Mouse (Mus musculus) stomach, embryonic 15.5 days (tissue): ENCODE measurements around the gene Etfrf1. TPM values are rescaled to one million over a fixed set of nuclear protein-coding genes. Genes with fewer than 3 reads are reported as not detected.
A peak's percentile ranks its signal among the peaks of the same experiment; 100 is the strongest.

Experiments used
- ATAC-seq: fragments of 200-750 bp; cut with Nextera tagmentation; 2 replicates; pipeline ENCODE4 v1.8.0; 2017; ENCODE audit warnings: low read depth, moderate number of reproducible peaks, moderate TSS enrichment; ENCODE audit not compliant: insufficient read depth, low FRiP score
- H3K27ac ChIP-seq: fragments of 300-500 bp; sonication (generic); 2 replicates; pipeline ENCODE4 v1.5.1; 2015; ENCODE audit warnings: mild to moderate bottlenecking, inconsistent platforms
- H3K27me3 ChIP-seq: fragments of 300-500 bp; sonication (generic); replicated peaks from 2 replicates; pipeline ENCODE4 v1.6.1; 2015; ENCODE audit warnings: inconsistent platforms
- H3K36me3 ChIP-seq: fragments of 300-500 bp; sonication (generic); 2 replicates; pipeline ENCODE4 v1.6.1; 2015; ENCODE audit warnings: inconsistent platforms
- H3K4me1 ChIP-seq: fragments of 300-500 bp; sonication (generic); 2 replicates; pipeline ENCODE4 v1.6.1; 2015; ENCODE audit warnings: inconsistent platforms
- H3K4me2 ChIP-seq: fragments of 300-500 bp; sonication (generic); 2 replicates; pipeline ENCODE4 v1.6.1; 2015; ENCODE audit warnings: mild to moderate bottlenecking, inconsistent platforms
- H3K4me3 ChIP-seq: fragments of 300-500 bp; sonication (generic); replicated peaks from 2 replicates; pipeline ENCODE4 v1.5.1; 2015; ENCODE audit warnings: inconsistent platforms
- H3K9ac ChIP-seq: fragments of 300-500 bp; sonication (generic); 2 replicates; pipeline ENCODE4 v1.6.1; 2015; ENCODE audit warnings: inconsistent platforms
- H3K9me3 ChIP-seq: fragments of 300-500 bp; sonication (generic); 2 replicates; pipeline ENCODE4 v1.6.1; 2016; ENCODE audit warnings: inconsistent platforms
- WGBS: fragments of 180-500 bp; shearing (Covaris S2); methylation state at CpG from one replicate; pipeline ENCODE4 v1.1.7; 2015; 5-methylcytosine and 5-hydroxymethylcytosine counted together
- polyA plus RNA-seq: library from polyadenylated mRNA; unstranded; fragments of >200 nt; fragmentation: Nextera tagmentation; extraction: Ambion mirVana; gene quantifications from 2 replicates; pipeline ENCODE4 v1.2.1, GENCODE M21; 2015

Gene Etfrf1
- polyA plus RNA-seq: 36.1 and 36.6 TPM in 2 replicates

DNA sequence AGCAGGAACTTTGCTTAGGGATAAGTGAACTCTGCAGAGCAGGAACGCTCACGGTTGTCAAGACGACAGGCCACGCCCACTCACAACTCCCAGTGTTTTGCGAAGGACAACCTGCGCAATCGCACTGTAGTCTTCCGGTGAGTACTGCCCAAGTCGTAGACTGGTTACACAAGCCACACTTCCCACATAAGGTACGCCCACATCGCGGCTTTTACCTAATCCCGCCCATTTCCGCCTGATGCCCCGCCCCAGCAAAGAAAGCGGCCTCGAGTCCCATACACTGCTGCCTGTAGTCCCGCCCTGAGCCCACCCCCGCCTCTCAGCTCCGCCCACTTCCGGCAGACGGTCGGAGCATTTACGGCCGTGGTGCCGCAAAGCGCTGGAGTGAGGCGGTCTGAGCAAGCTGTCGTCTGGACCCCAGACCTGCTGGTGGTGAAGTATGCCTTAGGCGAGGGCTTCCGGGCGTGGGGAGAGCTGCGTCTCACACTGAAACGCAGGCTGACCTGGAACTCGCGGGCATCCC is at the start of gene Etfrf1, which contains the start of gene Casc1:
Etfrf1 (plus strand) TSS at position 319 of the 523 bp plus-strand sequence.
Casc1 (minus strand) TSS at position 190 of the 523 bp plus-strand sequence.
- ATAC-seq: peak; percentile 99
- under 1% methylated on average over 36 of the region's 36 CpGs for WGBS

DNA sequence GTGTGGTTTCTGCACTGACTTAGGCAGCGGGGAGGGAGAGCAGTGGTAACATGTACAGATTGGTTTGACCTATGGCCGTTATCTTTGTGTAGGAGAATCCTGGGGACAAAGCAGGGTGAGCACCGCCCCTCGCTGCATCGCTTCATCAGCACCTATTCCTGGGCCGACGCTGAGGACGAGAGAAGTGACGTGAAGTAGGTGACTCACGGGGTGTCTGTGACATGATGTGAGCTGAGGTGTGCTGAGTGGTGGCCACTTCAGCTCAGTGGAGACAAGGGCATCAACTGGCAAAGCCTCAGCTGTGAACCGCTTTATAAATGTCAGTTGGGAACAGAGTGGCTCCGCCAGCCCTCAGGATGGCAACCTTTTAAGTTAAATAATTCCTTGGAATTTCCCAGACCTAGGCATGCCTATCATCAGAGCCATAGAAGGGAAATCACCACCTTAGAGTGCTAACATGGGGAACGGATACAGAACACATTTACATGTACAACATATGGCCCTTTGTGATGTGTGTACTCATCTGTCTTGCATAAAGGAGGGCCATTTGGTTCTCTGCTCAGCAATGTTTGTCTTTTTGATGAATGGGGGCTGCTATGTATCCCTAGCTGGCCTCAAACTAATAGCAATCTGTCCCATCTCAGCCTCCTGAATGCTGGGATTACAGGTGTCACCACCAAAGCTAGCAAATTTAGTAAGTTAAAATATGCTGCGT is 38.9 kb upstream of the Etfrf1 start:
- 77% methylated on average over 14 of the region's 14 CpGs for WGBS

More for the DNA sequence above, at the start of gene Etfrf1, which contains the start of gene Casc1:
- peak within 1 kb of the TSS; percentile 96 for H3K27ac ChIP-seq
- peaks cover 11% of the 10 kb centered on the region; the same call in 1 of the 2 replicates for H3K4me1 ChIP-seq
- H3K9me3 ChIP-seq: no peaks in the 10 kb centered on the region
- peak within 1 kb of the TSS; percentile 72 for H3K4me3 ChIP-seq
- peak within 1 kb of the TSS; percentile 76 for H3K4me2 ChIP-seq
- peak within 1 kb of the TSS; percentile 73 for H3K9ac ChIP-seq
- H3K36me3 ChIP-seq: no peaks in the 10 kb centered on the region
- no peaks in the 10 kb centered on the region for H3K27me3 ChIP-seq

DNA sequence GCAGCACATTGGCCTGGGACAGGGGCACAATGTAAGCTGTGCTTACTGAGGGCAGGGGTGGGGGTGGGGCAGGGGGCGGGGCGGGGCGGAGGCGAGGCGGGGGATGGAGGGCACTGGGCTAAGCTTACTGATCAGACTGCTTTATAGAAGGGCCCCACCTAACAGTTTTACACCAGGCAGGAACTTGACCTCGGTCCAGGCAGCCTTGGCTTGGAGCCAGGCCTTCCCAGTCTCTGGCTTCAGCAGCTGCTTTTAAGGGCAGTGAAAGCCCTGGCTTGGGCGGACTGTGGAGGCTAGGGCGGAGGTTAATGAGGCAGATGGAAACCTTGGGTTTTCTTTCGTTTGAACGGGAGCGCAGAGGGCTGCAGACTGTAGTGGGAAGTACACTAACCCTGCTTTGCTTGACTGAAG is 37.1 kb upstream of the Etfrf1 start:
- H3K4me2 ChIP-seq: peak overlapping the region; percentile 30
- no peak overlapping the region for H3K9ac ChIP-seq
- H3K27ac ChIP-seq: peak overlapping the region; percentile 40; the same call in 1 of the 2 replicates
- no peaks in the 10 kb centered on the region for H3K36me3 ChIP-seq
- peak; percentile 88 for ATAC-seq
- H3K4me1 ChIP-seq: peaks cover 19% of the 10 kb centered on the region
- H3K4me3 ChIP-seq: no peak overlapping the region
- 6% methylated on average over 11 of the region's 11 CpGs for whole genome bisulfite sequencing
- H3K27me3 ChIP-seq: no peaks in the 10 kb centered on the region; the same call in 1 of the 2 replicates
- no peaks in the 10 kb centered on the region for H3K9me3 ChIP-seq

More for the DNA sequence above, 38.9 kb upstream of the Etfrf1 start:
- Histone ChIP-seq H3K9me3 (no peaks in the 10 kb centered on the region), H3K9ac (no peak overlapping the region), H3K4me2 (no peak overlapping the region), H3K36me3 (no peaks in the 10 kb centered on the region), H3K27me3 (no peaks in the 10 kb centered on the region; the same call in 1 of the 2 replicates), H3K4me3 (no peak overlapping the region), H3K27ac (no peak overlapping the region), H3K4me1 (peaks cover 19% of the 10 kb centered on the region)
- no peak for ATAC-seq

DNA sequence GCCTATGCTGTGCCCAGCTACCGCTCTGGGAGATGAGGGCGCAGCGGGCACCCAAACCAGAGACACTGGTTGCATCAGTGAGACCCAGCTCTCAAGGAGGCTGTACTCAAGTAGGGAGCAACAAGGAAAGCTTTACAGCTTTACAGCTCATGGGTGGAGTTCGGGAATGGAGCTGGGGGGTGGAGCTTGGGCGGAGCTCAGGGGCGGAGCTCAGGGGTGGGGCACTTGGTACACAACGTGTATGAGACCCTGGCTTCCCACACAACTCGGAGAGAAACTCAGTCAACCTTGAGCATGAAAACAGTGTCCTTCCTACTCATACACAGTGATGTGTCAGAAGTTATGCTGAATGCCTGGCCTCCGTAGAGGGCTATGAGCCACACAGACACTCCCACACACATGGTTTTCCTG is 35.4 kb upstream of the Etfrf1 start:
- Histone ChIP-seq H3K36me3 (no peaks in the 10 kb centered on the region), H3K4me2 (no peak overlapping the region), H3K9ac (no peak overlapping the region), H3K4me1 (peaks cover 19% of the 10 kb centered on the region), H3K4me3 (no peak overlapping the region), H3K27me3 (no peaks in the 10 kb centered on the region; the same call in 1 of the 2 replicates), H3K27ac (no peak overlapping the region), H3K9me3 (no peaks in the 10 kb centered on the region)
- ATAC-seq: peak; percentile 21; the same call in 1 of the 2 replicates
- 36% methylated on average over 9 of the region's 9 CpGs for WGBS

DNA sequence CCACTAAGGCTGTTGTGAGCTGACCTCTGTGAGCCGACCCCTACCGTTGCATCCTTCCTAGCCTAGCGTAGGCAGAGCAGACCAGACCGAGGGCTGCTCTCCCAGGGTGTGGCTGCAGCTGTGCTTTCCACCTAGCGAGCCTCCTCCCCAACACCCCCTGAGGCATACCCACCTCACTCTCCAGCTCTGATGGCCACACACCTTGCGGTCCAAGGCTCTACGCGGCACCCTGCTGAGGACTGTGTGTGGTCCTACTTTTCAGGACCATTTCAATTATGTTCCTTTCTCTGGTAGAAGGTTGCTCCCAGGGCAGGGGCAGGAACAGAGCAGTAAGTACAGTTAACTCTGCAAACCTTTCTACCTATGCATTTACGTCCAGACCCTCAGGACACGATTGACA is 34.5 kb upstream of the Etfrf1 start:
- ATAC-seq: no peak
- Histone ChIP-seq H3K27me3 (no peaks in the 10 kb centered on the region; the same call in 1 of the 2 replicates), H3K36me3 (no peaks in the 10 kb centered on the region), H3K27ac (no peak overlapping the region), H3K9ac (no peak overlapping the region), H3K4me3 (no peak overlapping the region), H3K4me1 (peaks cover 19% of the 10 kb centered on the region), H3K9me3 (no peaks in the 10 kb centered on the region), H3K4me2 (no peak overlapping the region)
- 62% methylated on average over 10 of the region's 10 CpGs for WGBS

DNA sequence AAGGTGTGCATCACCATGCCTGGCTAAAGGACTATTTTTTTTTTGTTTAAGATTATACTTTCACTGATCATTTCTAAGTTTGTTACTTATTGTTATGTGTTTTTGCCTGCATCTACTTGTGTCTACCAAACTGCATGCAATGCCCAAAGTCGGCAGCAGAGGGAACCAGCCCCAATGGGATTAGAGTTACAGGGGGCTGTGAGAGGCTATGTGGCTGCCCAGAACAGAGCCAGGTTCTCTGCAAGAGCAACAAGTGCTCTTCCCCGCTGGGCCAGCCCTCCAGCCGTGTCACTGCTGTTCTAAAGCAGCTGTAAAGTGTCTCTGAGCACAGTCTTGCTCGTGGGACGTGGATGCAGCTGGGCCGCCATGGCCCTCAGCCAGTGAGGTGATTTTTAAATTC is 31.3 kb upstream of the Etfrf1 start:
- no peaks in the 10 kb centered on the region for H3K9me3 ChIP-seq
- no peaks in the 10 kb centered on the region for H3K27me3 ChIP-seq
- H3K4me2 ChIP-seq: no peak overlapping the region
- H3K36me3 ChIP-seq: no peaks in the 10 kb centered on the region
- ATAC-seq: no peak
- H3K4me3 ChIP-seq: no peak overlapping the region
- H3K4me1 ChIP-seq: 0 out of 2 replicates have a peak, but pooled peaks cover 8% of the 10 kb centered on the region
- WGBS: 36% methylated on average over 6 of the region's 6 CpGs
- H3K27ac ChIP-seq: no peak overlapping the region
- H3K9ac ChIP-seq: no peak overlapping the region

DNA sequence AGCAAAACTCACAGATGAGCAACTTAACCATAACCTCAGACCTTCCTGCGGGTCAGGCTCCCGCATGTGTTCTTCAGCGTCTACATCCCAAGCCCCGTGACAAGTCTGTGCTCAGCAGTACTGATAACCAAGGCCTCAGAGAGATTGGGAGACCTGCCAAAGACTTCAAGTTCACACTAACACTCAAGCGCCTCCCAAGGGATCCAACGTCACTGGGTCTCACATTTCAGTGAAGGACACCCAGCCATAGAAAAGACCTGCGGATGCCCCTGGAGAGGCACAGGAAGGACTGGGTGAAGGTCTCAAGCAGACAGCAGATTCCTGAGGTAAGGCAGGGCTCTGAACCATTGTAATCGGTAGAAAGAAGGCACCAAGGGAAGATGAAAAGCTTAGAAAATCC is 28.9 kb upstream of the Etfrf1 start:
- no peaks in the 10 kb centered on the region for H3K36me3 ChIP-seq
- WGBS: 58% methylated on average over 8 of the region's 8 CpGs
- H3K9ac ChIP-seq: no peak overlapping the region
- no peaks in the 10 kb centered on the region for H3K27me3 ChIP-seq
- H3K4me3 ChIP-seq: no peak overlapping the region
- no peaks in the 10 kb centered on the region for H3K9me3 ChIP-seq
- H3K27ac ChIP-seq: no peak overlapping the region
- no peaks in the 10 kb centered on the region for H3K4me1 ChIP-seq
- no peak for ATAC-seq
- H3K4me2 ChIP-seq: no peak overlapping the region

DNA sequence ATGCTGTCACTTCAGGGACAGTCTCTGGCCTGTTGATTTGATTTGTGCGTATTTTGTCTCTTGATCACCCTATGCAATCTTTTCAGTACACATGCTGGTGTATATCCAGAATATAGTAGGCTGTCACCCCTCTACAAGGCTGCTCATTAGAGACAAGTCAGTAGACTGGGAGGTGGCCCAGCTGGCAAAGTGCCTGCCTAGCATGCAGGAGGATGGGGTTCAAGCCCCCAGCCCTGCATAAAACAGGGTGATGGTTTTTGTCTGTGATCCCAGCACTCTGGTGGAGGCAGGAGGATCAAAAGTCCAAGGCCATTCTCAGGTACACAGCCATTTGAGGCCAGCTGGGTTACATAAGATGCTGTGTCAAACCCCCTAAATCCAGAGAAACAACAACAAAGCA is 24.8 kb upstream of the Etfrf1 start:
- no peaks in the 10 kb centered on the region for H3K4me1 ChIP-seq
- H3K4me2 ChIP-seq: no peak overlapping the region
- no peaks in the 10 kb centered on the region for H3K27me3 ChIP-seq
- H3K9ac ChIP-seq: no peak overlapping the region
- H3K9me3 ChIP-seq: no peaks in the 10 kb centered on the region
- H3K36me3 ChIP-seq: no peaks in the 10 kb centered on the region
- H3K27ac ChIP-seq: no peak overlapping the region
- WGBS: 86% methylated on average over 1 of the region's 1 CpGs
- no peak overlapping the region for H3K4me3 ChIP-seq
- ATAC-seq: no peak

DNA sequence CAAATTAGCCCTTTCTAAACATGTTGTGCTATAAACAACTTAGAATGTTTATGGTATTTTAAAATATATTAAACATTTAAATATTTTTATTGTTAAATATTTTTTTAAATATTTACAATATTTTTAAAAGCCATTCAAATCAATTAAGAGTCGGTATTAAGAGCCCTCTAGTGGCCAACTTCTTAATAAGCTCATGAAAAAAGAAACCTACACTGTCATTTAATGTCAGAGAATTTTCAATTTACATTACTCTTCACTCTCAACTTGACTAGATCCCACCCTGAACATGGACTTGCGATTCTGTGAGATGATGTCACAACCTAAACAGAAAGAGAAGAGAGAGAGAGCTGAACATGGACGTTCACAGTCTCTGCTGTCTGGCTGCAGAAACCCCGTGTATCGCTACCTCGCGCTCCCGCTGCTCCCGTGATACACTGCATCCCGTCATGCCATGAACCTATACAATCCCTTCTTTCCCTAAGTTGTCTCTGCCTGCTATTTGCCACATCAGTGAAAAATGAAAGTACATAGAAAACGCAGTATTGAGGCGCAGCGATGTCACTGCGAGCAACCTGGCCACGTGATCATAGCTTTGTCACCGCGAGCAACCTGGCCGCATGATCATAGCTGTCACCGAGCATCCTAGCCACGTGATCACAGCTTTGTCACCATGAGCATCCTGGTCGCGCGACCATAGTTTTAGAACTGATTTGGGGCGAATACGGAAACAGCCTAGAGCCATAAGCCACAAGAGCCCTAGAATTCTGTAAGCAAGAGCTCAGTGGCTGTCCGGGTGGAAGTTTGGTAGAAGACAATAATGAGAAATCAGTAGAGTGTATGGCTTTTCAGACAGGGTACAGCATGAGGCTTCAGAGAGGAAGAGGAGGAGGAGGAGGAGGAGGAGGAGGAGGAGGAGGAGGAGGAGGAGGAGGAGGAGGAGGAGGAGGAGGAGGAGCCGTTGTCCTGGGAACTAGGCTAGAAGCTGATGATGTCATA is 23.5 kb upstream of the Etfrf1 start:
- Histone ChIP-seq H3K9ac (no peak overlapping the region), H3K27me3 (no peaks in the 10 kb centered on the region), H3K4me2 (peak overlapping the region; percentile 57), H3K4me3 (peak overlapping the region; percentile 34), H3K27ac (no peak overlapping the region), H3K9me3 (no peaks in the 10 kb centered on the region), H3K36me3 (no peaks in the 10 kb centered on the region), H3K4me1 (no peaks in the 10 kb centered on the region)
- WGBS: 55% methylated on average over 27 of the region's 27 CpGs
- no peak; the same call in 1 of the 2 replicates for ATAC-seq

DNA sequence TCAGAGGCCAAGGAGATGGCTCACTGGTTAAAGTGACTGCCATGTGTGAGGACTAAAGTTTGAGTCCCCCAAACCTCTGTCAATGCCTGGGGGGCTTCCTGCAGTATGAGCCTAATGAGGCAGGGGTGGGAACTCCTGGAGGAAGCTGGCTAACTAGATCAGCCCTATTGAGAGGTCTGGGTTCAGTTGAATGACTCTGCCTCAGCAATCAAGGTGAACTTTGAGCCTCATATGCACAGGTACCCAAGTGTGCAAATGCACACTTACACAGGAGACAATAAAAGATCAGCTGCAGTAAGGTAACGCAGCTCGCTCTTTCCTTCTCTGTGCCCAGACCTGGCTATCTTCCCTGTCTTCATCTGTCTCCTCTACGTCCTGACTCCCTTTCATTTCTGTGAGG is 17.9 kb upstream of the Etfrf1 start:
- Histone ChIP-seq H3K9ac (no peak overlapping the region), H3K4me3 (no peak overlapping the region), H3K4me2 (no peak overlapping the region), H3K27ac (no peak overlapping the region), H3K9me3 (no peaks in the 10 kb centered on the region), H3K4me1 (no peaks in the 10 kb centered on the region), H3K36me3 (no peaks in the 10 kb centered on the region), H3K27me3 (no peaks in the 10 kb centered on the region)
- 82% methylated on average over 3 of the region's 3 CpGs for WGBS
- no peak for ATAC-seq

DNA sequence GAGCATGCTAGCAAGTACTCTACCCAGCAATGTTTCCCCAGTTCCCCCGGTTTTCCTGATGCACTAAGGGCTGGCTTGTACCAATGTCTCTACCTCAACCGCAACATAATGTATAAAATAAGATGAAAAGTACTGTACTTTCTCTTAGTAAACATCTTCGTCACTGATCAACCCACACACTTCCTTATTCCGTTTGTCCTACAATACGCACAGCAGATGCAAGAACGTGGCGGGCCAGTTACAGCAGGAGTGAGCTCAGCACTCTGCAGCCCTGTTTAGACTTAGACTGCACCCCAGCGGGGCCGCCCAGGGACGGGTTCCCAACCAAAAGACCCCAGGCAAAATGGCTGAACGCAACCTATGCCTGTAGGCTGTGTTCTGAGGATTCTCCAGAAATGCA is 17.5 kb upstream of the Etfrf1 start:
- no peaks in the 10 kb centered on the region for H3K36me3 ChIP-seq

More for the DNA sequence above, 17.5 kb upstream of the Etfrf1 start:
- H3K4me3 ChIP-seq: no peak overlapping the region
- H3K9me3 ChIP-seq: no peaks in the 10 kb centered on the region
- no peak overlapping the region for H3K4me2 ChIP-seq
- H3K9ac ChIP-seq: no peak overlapping the region
- no peaks in the 10 kb centered on the region for H3K4me1 ChIP-seq
- WGBS: 68% methylated on average over 11 of the region's 11 CpGs
- H3K27me3 ChIP-seq: no peaks in the 10 kb centered on the region
- no peak for ATAC-seq
- no peak overlapping the region for H3K27ac ChIP-seq
